Mouse (Mus musculus): ENCODE measurements around the gene Uqcc1. TPM values are rescaled to one million over a fixed set of nuclear protein-coding genes. Genes with fewer than 3 reads are reported as not detected.

The Uqcc1 gene
- 59.6 and 64.9 TPM in 2 replicates for polyA plus RNA-seq (2015; fragmentation: Nextera tagmentation; extraction: Ambion mirVana)

DNA sequence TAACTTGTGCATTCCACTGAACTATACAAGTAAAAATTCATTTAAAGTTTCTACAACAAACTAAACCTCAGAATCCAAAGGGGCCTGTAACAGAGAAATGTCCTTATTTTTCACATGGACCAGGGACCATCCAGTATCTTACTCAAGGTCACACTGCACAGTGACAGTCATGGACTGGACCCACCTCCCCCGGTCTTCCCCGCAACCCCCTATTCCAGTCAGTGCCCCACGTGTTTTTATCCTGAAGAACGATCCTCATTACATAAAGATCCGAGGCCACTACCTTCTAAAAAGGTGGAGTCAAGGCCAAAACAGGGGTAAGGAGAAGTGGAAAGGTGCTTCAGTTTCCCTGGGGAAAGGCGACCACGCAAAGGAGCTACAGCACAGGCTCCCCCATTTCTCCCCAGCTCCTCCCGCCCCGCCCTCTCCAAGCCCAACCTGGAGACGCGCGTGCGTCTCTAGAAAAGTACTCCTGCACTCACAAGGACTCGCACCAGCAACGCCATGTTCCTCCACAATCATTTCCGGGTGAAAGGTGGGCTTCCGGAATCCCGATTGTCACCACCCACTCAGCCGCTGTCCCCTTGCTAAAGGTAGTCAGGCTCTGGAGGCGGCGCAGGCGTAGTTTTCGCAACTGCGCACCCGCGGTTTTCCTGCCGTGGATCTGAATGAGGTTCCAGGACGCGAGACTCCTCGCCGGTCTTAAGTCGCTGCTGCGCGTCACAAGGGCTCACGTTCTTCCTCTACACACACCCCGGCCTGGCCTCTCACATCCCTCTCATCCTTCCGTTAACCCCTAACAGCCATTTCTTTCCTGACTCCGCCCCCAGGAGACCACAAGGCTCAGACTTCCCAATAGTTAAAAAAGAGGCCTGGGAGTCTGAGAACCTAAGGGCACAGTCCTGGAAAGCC, at the start of gene Uqcc1:
Gene Uqcc1, minus strand, starts transcription at position 780 of the 912 bp plus-strand sequence.
- Histone ChIP-seq H3K4me2 (ENCODE audit: low read depth, low read length) (peak within 1 kb of the TSS; percentile 61), H3K36me3 (ENCODE audit: control insufficient read depth, insufficient read depth, low read length) (no peaks in the 10 kb centered on the region), H3K27me3 (ENCODE audit: control insufficient read depth, insufficient read depth, low read depth, low read length) (no peaks in the 10 kb centered on the region), H3K9me3 (ENCODE audit: control insufficient read depth, low read length) (no peaks in the 10 kb centered on the region), H3K9ac (ENCODE audit: low read length) (peak within 1 kb of the TSS; percentile 75), H3K27ac (ENCODE audit: low read length) (peak within 1 kb of the TSS; percentile 90), H3K4me1 (replicated peaks; ENCODE audit: control insufficient read depth, insufficient read depth, low read length) (peaks cover 7% of the 10 kb centered on the region), H3K4me3 (ENCODE audit: low read length) (peak within 1 kb of the TSS; percentile 80)
- peak; percentile 98 for ATAC-seq (ENCODE audit: low read depth)
- WGBS: under 1% methylated on average over 38 of the region's 38 CpGs

DNA sequence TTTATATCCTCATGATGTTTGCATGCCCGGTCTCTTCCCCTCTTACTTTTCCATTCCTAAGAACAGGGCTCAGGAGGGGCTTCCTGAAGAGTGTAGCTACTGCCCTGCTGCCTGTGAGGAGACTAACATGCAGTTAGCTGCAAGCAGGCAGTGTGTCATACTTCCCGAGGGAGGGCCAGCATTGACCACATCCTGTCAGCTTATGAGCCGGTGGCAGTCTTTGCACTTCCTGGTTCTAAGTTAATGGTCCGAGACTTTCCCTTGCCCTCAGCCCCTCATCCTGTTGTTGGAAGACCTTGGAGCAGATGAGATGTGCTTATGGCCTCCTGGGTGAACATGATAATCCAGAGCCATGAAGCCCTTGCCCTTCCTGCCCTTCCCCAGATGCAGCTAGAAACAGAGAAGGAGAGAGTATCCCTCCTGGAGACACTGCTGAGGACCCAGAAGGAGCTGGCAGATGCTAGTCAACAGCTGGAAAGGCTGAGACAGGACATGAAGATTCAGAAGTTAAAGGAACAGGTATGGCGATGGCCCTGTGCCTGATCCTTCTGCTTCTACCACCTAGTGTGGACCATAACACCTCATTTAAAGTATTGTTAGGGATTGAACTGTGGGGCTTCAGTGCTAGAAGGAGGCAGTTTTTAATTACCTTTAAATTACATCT, 49.4 kb upstream of the Uqcc1 start:
- Histone ChIP-seq H3K4me3 (ENCODE audit: low read length) (no peak overlapping the region), H3K4me2 (ENCODE audit: low read depth, low read length) (no peak overlapping the region), H3K9me3 (ENCODE audit: control insufficient read depth, low read length) (no peaks in the 10 kb centered on the region), H3K36me3 (ENCODE audit: control insufficient read depth, insufficient read depth, low read length) (peaks cover 56% of the 10 kb centered on the region), H3K27ac (ENCODE audit: low read length) (no peak overlapping the region), H3K27me3 (ENCODE audit: control insufficient read depth, insufficient read depth, low read depth, low read length) (no peaks in the 10 kb centered on the region), H3K9ac (ENCODE audit: low read length) (no peak overlapping the region), H3K4me1 (replicated peaks; ENCODE audit: control insufficient read depth, insufficient read depth, low read length) (no peaks in the 10 kb centered on the region)
- whole genome bisulfite sequencing: 71% methylated on average over 5 of the region's 5 CpGs
- 0 out of 2 replicates have a peak, but pooled peaks have one; percentile 43 for ATAC-seq (ENCODE audit: low read depth)

DNA sequence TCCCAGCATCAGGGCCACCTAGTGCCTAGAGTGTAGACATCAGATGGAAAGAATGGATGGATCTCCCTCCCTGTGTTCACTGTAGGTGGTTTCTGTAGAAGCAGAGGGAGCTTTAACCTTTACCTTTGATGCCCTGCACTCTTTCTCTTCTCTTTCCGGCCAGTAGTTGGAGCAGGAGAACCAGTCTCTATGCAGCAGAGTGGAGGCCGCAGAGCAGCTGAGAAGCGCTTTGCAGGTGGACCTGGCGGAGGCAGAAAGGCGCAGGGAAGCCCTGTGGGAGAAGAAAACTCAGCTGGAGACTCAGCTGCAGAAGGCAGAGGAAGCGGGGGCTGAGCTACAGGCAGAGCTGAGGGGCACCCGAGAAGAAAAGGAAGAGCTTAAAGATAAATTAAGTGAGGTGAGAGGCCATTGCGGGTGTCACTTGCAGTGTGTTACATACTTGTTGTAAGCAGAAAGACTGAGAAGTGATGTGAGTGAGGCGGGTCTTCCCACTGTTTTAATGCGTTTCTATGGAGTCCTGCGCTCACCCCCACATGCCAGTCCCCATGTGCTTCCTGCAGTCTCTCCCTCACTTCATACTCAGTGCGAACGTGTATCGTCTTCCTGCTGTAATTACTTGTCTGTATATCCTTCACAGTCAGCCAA, 44.1 kb upstream of the Uqcc1 start:
- Histone ChIP-seq H3K27ac (ENCODE audit: low read length) (no peak overlapping the region), H3K4me1 (replicated peaks; ENCODE audit: control insufficient read depth, insufficient read depth, low read length) (no peaks in the 10 kb centered on the region), H3K4me2 (ENCODE audit: low read depth, low read length) (no peak overlapping the region), H3K9me3 (ENCODE audit: control insufficient read depth, low read length) (no peaks in the 10 kb centered on the region), H3K36me3 (ENCODE audit: control insufficient read depth, insufficient read depth, low read length) (peaks cover 53% of the 10 kb centered on the region), H3K27me3 (ENCODE audit: control insufficient read depth, insufficient read depth, low read depth, low read length) (no peaks in the 10 kb centered on the region), H3K9ac (ENCODE audit: low read length) (no peak overlapping the region), H3K4me3 (ENCODE audit: low read length) (no peak overlapping the region)
- WGBS: 69% methylated on average over 14 of the region's 14 CpGs
- no peak for ATAC-seq (ENCODE audit: low read depth)

DNA sequence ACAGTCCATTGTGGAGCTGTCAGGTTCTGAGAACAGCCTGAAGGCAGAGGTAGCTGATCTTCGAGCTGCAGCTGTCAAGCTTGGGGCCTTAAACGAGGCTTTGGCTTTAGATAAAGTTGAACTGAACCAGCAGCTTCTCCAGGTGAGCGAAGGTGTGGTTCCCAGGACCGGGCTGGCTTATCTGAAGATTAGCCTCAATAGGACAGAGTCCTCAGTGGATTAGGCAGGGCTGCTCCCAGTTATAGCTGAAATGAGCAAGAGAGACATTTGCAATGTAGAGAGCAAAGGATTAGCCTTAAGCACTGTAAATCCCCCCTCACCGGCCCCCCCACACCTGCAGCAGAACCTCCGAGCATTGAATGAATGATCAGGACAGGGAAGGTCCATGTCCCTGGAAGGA, 43.2 kb upstream of the Uqcc1 start:
- ATAC-seq (ENCODE audit: low read depth): no peak
- Histone ChIP-seq H3K36me3 (ENCODE audit: control insufficient read depth, insufficient read depth, low read length) (peaks cover 59% of the 10 kb centered on the region), H3K9me3 (ENCODE audit: control insufficient read depth, low read length) (no peaks in the 10 kb centered on the region), H3K4me3 (ENCODE audit: low read length) (no peak overlapping the region), H3K27ac (ENCODE audit: low read length) (no peak overlapping the region), H3K4me2 (ENCODE audit: low read depth, low read length) (no peak overlapping the region), H3K27me3 (ENCODE audit: control insufficient read depth, insufficient read depth, low read depth, low read length) (no peaks in the 10 kb centered on the region), H3K9ac (ENCODE audit: low read length) (no peak overlapping the region), H3K4me1 (replicated peaks; ENCODE audit: control insufficient read depth, insufficient read depth, low read length) (no peaks in the 10 kb centered on the region)
- WGBS: 85% methylated on average over 6 of the region's 6 CpGs

DNA sequence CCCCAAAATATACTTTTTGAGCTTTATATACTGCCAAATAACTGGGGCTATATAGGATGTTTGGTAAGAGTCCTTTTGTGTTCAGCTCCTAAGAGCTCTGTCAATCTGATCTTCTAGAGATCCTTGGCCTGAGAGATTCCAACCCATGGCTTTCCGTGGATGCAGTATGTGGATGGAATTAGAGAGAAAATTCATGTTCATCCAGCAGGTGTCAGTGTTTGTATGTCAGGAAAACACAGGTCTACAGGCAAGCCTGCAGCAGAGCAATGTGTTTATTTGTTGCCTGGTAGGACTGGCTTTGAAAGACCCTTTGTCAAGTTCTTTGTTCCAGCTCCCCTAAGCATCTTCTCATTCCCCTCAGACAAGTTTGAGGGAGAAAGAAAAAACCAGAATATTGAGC, 32.9 kb upstream of the Uqcc1 start:
- Histone ChIP-seq H3K27ac (ENCODE audit: low read length) (no peak overlapping the region), H3K36me3 (ENCODE audit: control insufficient read depth, insufficient read depth, low read length) (peaks cover 33% of the 10 kb centered on the region), H3K9me3 (ENCODE audit: control insufficient read depth, low read length) (no peaks in the 10 kb centered on the region), H3K4me1 (replicated peaks; ENCODE audit: control insufficient read depth, insufficient read depth, low read length) (no peaks in the 10 kb centered on the region; the same call in 1 of the 2 replicates), H3K9ac (ENCODE audit: low read length) (no peak overlapping the region), H3K27me3 (ENCODE audit: control insufficient read depth, insufficient read depth, low read depth, low read length) (no peaks in the 10 kb centered on the region), H3K4me2 (ENCODE audit: low read depth, low read length) (no peak overlapping the region), H3K4me3 (ENCODE audit: low read length) (no peak overlapping the region)
- no peak for ATAC-seq (ENCODE audit: low read depth)
- WGBS: 42% methylated on average over 1 of the region's 1 CpGs

DNA sequence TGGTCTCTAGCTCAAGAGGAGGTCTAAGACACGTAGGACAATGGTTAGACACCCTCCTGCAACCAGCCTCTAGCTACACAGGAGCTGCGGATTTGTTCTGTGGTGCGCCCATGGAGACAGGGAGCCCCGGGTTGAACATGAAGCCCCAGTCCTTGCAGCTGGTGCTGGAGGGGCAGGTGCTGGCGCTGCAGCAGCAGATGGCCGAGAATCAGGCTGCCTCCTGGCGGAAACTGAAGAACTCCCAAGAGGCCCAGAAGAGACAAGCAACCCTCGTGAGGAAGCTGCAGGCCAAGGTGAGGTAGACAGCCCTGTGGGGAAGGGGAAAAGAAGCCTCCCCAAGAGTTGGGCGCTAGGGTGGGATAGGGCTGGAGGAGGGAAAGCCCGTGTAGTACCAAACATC, 31.8 kb upstream of the Uqcc1 start:
- Histone ChIP-seq H3K27me3 (ENCODE audit: control insufficient read depth, insufficient read depth, low read depth, low read length) (no peaks in the 10 kb centered on the region), H3K36me3 (ENCODE audit: control insufficient read depth, insufficient read depth, low read length) (peaks cover 27% of the 10 kb centered on the region), H3K4me2 (ENCODE audit: low read depth, low read length) (no peak overlapping the region), H3K9ac (ENCODE audit: low read length) (no peak overlapping the region), H3K27ac (ENCODE audit: low read length) (no peak overlapping the region), H3K4me1 (replicated peaks; ENCODE audit: control insufficient read depth, insufficient read depth, low read length) (peaks cover 4% of the 10 kb centered on the region), H3K9me3 (ENCODE audit: control insufficient read depth, low read length) (no peaks in the 10 kb centered on the region), H3K4me3 (ENCODE audit: low read length) (no peak overlapping the region)
- no peak for ATAC-seq (ENCODE audit: low read depth)
- 82% methylated on average over 10 of the region's 10 CpGs for WGBS

DNA sequence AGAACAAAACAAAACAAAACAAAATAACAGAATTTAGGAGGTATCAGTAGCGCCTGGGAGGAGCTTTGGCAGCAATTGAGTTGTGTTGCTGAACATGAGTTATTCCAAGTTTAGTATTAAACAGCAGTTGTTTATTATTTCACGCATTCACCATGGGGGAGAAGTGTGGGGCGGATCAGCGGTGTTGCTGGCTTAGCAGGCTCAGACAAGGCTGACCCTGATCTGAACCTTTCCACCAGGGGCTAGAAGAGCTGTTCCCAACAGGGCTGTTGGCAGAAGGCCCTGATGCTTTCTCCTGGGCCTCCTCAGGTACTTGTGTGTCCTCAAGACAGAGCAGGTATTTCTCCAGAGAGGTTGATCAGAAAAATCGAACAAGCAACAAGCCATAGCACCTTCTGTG, 29.9 kb upstream of the Uqcc1 start:
- H3K4me2 ChIP-seq (ENCODE audit: low read depth, low read length): no peak overlapping the region
- H3K36me3 ChIP-seq (ENCODE audit: control insufficient read depth, insufficient read depth, low read length): peaks cover 16% of the 10 kb centered on the region
- no peak overlapping the region for H3K4me3 ChIP-seq (ENCODE audit: low read length)
- no peaks in the 10 kb centered on the region for H3K27me3 ChIP-seq (ENCODE audit: control insufficient read depth, insufficient read depth, low read depth, low read length)
- H3K9me3 ChIP-seq (ENCODE audit: control insufficient read depth, low read length): no peaks in the 10 kb centered on the region
- H3K4me1 ChIP-seq (replicated peaks; ENCODE audit: control insufficient read depth, insufficient read depth, low read length): peaks cover 4% of the 10 kb centered on the region
- ATAC-seq (ENCODE audit: low read depth): no peak
- no peak overlapping the region for H3K9ac ChIP-seq (ENCODE audit: low read length)
- no peak overlapping the region for H3K27ac ChIP-seq (ENCODE audit: low read length)
- 69% methylated on average over 5 of the region's 5 CpGs for WGBS

DNA sequence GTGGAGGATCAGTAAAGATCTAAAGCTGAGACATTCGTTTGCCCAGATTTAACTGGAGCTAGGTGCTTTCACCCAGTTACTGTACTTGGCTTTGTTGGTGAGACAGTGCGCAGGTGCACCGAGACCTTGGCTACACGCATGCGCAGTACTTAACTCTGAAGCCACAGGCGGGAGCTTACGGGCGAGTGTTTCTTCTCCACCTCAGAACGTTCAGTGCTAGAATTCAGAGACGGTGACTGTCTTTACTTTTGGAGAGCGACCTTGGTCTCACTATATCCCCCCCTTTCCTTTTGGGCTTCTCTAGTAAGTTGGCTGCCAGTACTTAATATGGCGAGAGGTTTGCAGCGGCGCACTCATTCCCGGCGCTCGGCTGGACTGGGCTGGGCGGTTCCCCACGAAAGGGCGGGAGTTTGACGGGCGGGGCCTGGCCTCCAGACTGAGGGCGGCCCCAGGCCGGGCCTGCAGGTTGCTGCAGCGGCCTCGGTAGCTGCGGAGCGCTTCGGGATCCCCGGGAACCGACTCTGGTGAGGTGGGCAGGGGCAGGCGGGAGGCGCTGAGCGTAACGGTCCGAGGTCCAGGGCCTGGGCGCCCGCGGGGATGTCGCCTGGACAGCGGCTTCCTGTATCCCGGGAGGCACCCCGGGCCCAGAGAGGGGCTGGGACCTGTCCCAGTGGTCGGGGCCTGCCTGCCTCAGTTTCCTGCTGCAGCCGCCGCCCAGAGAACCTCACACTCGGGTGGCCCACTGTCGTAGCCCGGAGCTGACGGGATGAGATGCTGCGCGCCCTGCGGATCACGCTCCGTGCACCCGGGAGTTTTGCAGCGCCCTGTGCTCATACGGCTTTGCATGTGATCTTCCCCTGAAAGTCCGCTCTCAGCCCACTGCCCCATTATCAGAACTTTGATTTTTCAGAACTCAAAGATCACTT, 26.3 kb upstream of the Uqcc1 start, which contains the start of gene Cep250:
Gene Cep250, plus strand, starts transcription at position 325 of the 926 bp plus-strand sequence.
- Histone ChIP-seq H3K9me3 (ENCODE audit: control insufficient read depth, low read length) (no peaks in the 10 kb centered on the region), H3K4me1 (replicated peaks; ENCODE audit: control insufficient read depth, insufficient read depth, low read length) (peaks cover 4% of the 10 kb centered on the region), H3K27ac (ENCODE audit: low read length) (peak within 1 kb of the TSS; percentile 75), H3K36me3 (ENCODE audit: control insufficient read depth, insufficient read depth, low read length) (no peaks in the 10 kb centered on the region), H3K4me3 (ENCODE audit: low read length) (peak within 1 kb of the TSS; percentile 81), H3K4me2 (ENCODE audit: low read depth, low read length) (peak within 1 kb of the TSS; percentile 77), H3K9ac (ENCODE audit: low read length) (peak within 1 kb of the TSS; percentile 98), H3K27me3 (ENCODE audit: control insufficient read depth, insufficient read depth, low read depth, low read length) (no peaks in the 10 kb centered on the region)
- peak; percentile 99 for ATAC-seq (ENCODE audit: low read depth)
- under 1% methylated on average over 54 of the region's 59 CpGs for WGBS

All from lung, embryonic 16.5 days (tissue).